Mouse (Mus musculus): ENCODE measurements at regions not wholly inside any gene's neighbourhood (a gene's known extent, or its start where the extent isn't known, plus 50 kb on each side); places are given as distances from the start of the nearest gene placed in this dataset.

DNA sequence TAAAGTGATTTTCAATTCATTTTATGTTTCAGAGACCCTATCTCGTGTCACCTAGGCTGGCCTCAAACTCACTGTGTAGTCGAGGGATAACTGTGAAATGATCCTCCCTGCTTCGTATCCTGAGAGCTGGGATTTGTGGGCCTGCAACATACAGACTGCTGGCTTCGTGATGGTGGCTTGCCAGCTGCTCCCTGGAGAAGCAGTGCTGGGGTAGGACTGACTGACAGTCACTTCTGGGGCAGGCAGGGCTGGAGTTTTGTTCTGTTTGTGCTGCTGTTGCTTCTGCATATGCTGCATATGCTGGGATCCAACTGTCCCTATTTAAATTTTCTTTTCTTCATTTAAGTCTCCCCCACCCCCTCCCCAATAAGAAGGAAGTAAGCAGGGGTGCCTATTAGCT is 1217.0 kb upstream of the A1bg start:
- no peaks in the 10 kb centered on the region for H3K27me3 ChIP-seq
- H3K4me1 ChIP-seq (replicated peaks): peaks cover 48% of the 10 kb centered on the region
- no peak overlapping the region for H3K4me2 ChIP-seq
- H3K9ac ChIP-seq: no peak overlapping the region
- no peaks in the 10 kb centered on the region for H3K36me3 ChIP-seq (replicated peaks)
- 65% methylated on average over 4 of the region's 4 CpGs for WGBS (ENCODE audit: insufficient replicate concordance)
- H3K27ac ChIP-seq (replicated peaks): peak overlapping the region; percentile 6; the same call in 1 of the 2 replicates
- no peaks in the 10 kb centered on the region for H3K9me3 ChIP-seq (replicated peaks)
- no peak overlapping the region for H3K4me3 ChIP-seq (replicated peaks)
- no peak for ATAC-seq (ENCODE audit: insufficient read depth)

GRCm38 (mm10) chr15:62139192-62139591 is 1216.4 kb upstream of the A1bg start:
- no peak overlapping the region for H3K9ac ChIP-seq
- H3K27me3 ChIP-seq: no peaks in the 10 kb centered on the region
- no peak for ATAC-seq (ENCODE audit: insufficient read depth)
- no peaks in the 10 kb centered on the region for H3K36me3 ChIP-seq (replicated peaks)
- H3K4me3 ChIP-seq (replicated peaks): no peak overlapping the region
- H3K4me2 ChIP-seq: no peak overlapping the region
- H3K9me3 ChIP-seq (replicated peaks): no peaks in the 10 kb centered on the region
- 56% methylated on average over 5 of the region's 5 CpGs for WGBS (ENCODE audit: insufficient replicate concordance)
- no peak overlapping the region for H3K27ac ChIP-seq (replicated peaks)
- peaks cover 54% of the 10 kb centered on the region for H3K4me1 ChIP-seq (replicated peaks)

DNA sequence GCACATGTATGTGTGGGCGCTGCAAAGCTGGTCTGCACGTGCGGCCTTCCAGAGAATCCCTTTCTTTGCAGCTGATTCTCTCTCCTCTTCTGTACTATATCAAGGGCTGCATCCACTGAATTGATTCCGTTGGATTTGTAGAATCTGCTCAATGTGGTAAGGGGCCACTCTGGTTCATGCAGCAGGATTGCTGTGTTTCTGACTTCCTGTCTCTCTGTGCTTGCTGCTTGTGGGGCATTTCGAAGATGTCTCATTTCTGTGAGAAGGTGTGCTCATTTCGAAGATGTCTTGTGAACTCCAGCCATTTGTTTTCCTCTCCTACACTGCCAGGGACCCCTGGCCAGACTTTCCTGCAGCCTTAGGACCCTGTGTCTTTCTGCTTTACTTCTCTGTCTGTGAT is 1215.9 kb upstream of the A1bg start:
- Histone ChIP-seq H3K4me3 (replicated peaks) (no peak overlapping the region), H3K27ac (replicated peaks) (no peak overlapping the region), H3K9me3 (replicated peaks) (no peaks in the 10 kb centered on the region), H3K4me2 (no peak overlapping the region), H3K9ac (no peak overlapping the region), H3K4me1 (replicated peaks) (peaks cover 59% of the 10 kb centered on the region), H3K36me3 (replicated peaks) (no peaks in the 10 kb centered on the region), H3K27me3 (no peaks in the 10 kb centered on the region)
- ATAC-seq (ENCODE audit: insufficient read depth): no peak
- 80% methylated on average over 6 of the region's 6 CpGs for WGBS (ENCODE audit: insufficient replicate concordance)

DNA sequence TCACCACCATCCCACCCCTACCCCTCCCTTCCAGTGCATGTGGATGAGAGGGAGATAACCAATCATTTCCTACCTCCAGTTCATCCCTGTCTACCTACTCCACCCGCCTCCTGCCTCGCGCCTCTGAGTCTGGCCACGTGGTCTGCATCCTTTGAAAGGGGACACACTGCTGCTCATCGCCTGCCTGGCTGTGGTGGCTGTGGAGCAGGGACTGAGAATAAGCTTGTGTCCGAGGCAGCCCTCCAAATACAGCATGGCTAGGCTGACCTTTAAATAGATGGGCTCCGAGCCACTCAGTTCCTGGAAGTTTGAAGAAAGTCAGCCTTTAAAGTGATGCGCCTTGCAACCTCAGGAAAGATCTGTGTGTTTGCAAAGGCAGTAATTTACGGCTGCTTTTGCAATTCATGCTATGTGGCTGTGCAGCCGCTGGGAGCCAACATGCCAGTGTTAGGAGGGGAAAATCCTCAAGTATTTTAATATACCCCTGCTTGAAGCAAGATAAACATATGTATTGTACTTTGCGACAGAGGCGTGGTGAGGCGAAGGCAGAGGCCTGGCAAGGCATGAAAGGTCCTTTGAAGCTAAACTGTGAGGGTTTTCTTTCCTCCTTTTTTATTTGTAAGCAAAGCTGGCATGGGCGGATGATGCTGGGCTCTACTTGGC is 1214.3 kb upstream of the A1bg start:
- Histone ChIP-seq H3K4me2 (no peak overlapping the region), H3K27me3 (no peaks in the 10 kb centered on the region), H3K27ac (replicated peaks) (no peak overlapping the region), H3K9me3 (replicated peaks) (no peaks in the 10 kb centered on the region), H3K4me3 (replicated peaks) (no peak overlapping the region), H3K9ac (no peak overlapping the region), H3K4me1 (replicated peaks) (peaks cover 72% of the 10 kb centered on the region), H3K36me3 (replicated peaks) (no peaks in the 10 kb centered on the region)
- WGBS (ENCODE audit: insufficient replicate concordance): 58% methylated on average over 14 of the region's 14 CpGs
- ATAC-seq (ENCODE audit: insufficient read depth): 0 out of 2 replicates have a peak, but pooled peaks have one; percentile 30

GRCm38 (mm10) chr15:62134835-62135234 is 1212.0 kb upstream of the A1bg start:
- Histone ChIP-seq H3K27me3 (no peaks in the 10 kb centered on the region), H3K4me3 (replicated peaks) (no peak overlapping the region), H3K9me3 (replicated peaks) (no peaks in the 10 kb centered on the region), H3K27ac (replicated peaks) (no peak overlapping the region; the same call in 1 of the 2 replicates), H3K9ac (no peak overlapping the region), H3K4me1 (replicated peaks) (peaks cover 77% of the 10 kb centered on the region), H3K36me3 (replicated peaks) (no peaks in the 10 kb centered on the region), H3K4me2 (no peak overlapping the region)
- no peak for ATAC-seq (ENCODE audit: insufficient read depth)
- 68% methylated on average over 8 of the region's 8 CpGs for WGBS (ENCODE audit: insufficient replicate concordance)

GRCm38 (mm10) chr15:62134308-62134707 is 1211.5 kb upstream of the A1bg start:
- ATAC-seq (ENCODE audit: insufficient read depth): peak; percentile 50; the same call in 1 of the 2 replicates
- peaks cover 79% of the 10 kb centered on the region for H3K4me1 ChIP-seq (replicated peaks)
- no peak overlapping the region for H3K4me3 ChIP-seq (replicated peaks)
- H3K27ac ChIP-seq (replicated peaks): no peak overlapping the region
- no peak overlapping the region for H3K9ac ChIP-seq
- H3K27me3 ChIP-seq: no peaks in the 10 kb centered on the region
- H3K36me3 ChIP-seq (replicated peaks): no peaks in the 10 kb centered on the region
- 43% methylated on average over 4 of the region's 4 CpGs for WGBS (ENCODE audit: insufficient replicate concordance)
- no peak overlapping the region for H3K4me2 ChIP-seq
- H3K9me3 ChIP-seq (replicated peaks): no peaks in the 10 kb centered on the region

GRCm38 (mm10) chr15:62132895-62133294 is 1210.1 kb upstream of the A1bg start:
- 55% methylated on average over 2 of the region's 2 CpGs for WGBS (ENCODE audit: insufficient replicate concordance)

DNA sequence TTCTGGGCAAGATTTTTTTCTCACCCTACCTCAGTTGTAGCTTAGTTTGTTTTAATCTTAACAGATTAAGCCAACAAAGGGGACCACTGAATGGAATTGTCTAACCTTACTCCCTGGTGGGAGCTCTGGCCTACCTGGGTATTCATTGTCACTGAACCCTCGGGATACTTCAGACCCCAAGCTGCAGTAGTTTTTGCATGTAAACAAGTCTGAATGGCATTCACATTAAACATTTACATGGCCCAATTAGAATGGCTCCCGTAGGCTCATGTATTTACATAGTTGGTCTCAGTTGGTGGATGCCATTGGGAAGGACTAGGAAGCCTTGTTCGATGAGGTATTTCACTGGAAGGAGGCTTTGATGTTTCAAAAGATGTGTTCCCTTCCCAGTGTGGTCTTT is 1208.9 kb upstream of the A1bg start:
- no peaks in the 10 kb centered on the region for H3K9me3 ChIP-seq (replicated peaks)
- no peak for ATAC-seq (ENCODE audit: insufficient read depth)
- 58% methylated on average over 3 of the region's 3 CpGs for whole genome bisulfite sequencing (ENCODE audit: insufficient replicate concordance)
- no peak overlapping the region for H3K9ac ChIP-seq
- no peaks in the 10 kb centered on the region for H3K36me3 ChIP-seq (replicated peaks)
- no peak overlapping the region for H3K27ac ChIP-seq (replicated peaks)
- no peak overlapping the region for H3K4me3 ChIP-seq (replicated peaks)
- H3K27me3 ChIP-seq: no peaks in the 10 kb centered on the region
- H3K4me1 ChIP-seq (replicated peaks): peaks cover 84% of the 10 kb centered on the region
- H3K4me2 ChIP-seq: no peak overlapping the region

More at GRCm38 (mm10) chr15:62132895-62133294, 1210.1 kb upstream of the A1bg start:
- no peak overlapping the region; the same call in 1 of the 2 replicates for H3K9ac ChIP-seq
- H3K4me2 ChIP-seq: no peak overlapping the region
- peaks cover 84% of the 10 kb centered on the region for H3K4me1 ChIP-seq (replicated peaks)
- ATAC-seq (ENCODE audit: insufficient read depth): no peak
- 0 out of 2 replicates have a peak overlapping the region, but pooled peaks have one; percentile 19 for H3K27ac ChIP-seq (replicated peaks)
- no peaks in the 10 kb centered on the region for H3K27me3 ChIP-seq
- H3K9me3 ChIP-seq (replicated peaks): no peaks in the 10 kb centered on the region
- H3K36me3 ChIP-seq (replicated peaks): no peaks in the 10 kb centered on the region
- no peak overlapping the region for H3K4me3 ChIP-seq (replicated peaks)

- peaks cover 81% of the 10 kb centered on the region for H3K4me1 ChIP-seq (replicated peaks)
Measured at GRCm38 (mm10) chr15:62130530-62130929, 1207.7 kb upstream of the A1bg start.

GRCm38 (mm10) chr15:62128546-62129212 is 1205.9 kb upstream of the A1bg start:
- Histone ChIP-seq H3K9me3 (replicated peaks) (no peaks in the 10 kb centered on the region), H3K27me3 (no peaks in the 10 kb centered on the region), H3K9ac (no peak overlapping the region), H3K36me3 (replicated peaks) (no peaks in the 10 kb centered on the region), H3K4me3 (replicated peaks) (no peak overlapping the region), H3K4me2 (no peak overlapping the region), H3K4me1 (replicated peaks) (peaks cover 72% of the 10 kb centered on the region), H3K27ac (replicated peaks) (0 out of 2 replicates have a peak overlapping the region, but pooled peaks have one; percentile 24)
- no peak for ATAC-seq (ENCODE audit: insufficient read depth)
- 60% methylated on average over 11 of the region's 11 CpGs for WGBS (ENCODE audit: insufficient replicate concordance)

More at GRCm38 (mm10) chr15:62130530-62130929, 1207.7 kb upstream of the A1bg start:
- Histone ChIP-seq H3K4me2 (no peak overlapping the region), H3K9ac (no peak overlapping the region), H3K4me3 (replicated peaks) (no peak overlapping the region), H3K9me3 (replicated peaks) (no peaks in the 10 kb centered on the region), H3K27me3 (no peaks in the 10 kb centered on the region), H3K36me3 (replicated peaks) (no peaks in the 10 kb centered on the region), H3K27ac (replicated peaks) (0 out of 2 replicates have a peak overlapping the region, but pooled peaks have one; percentile 19)
- ATAC-seq (ENCODE audit: insufficient read depth): no peak
- WGBS (ENCODE audit: insufficient replicate concordance): 74% methylated on average over 4 of the region's 4 CpGs

GRCm38 (mm10) chr15:62127602-62128158 is 1204.9 kb upstream of the A1bg start:
- no peaks in the 10 kb centered on the region for H3K36me3 ChIP-seq (replicated peaks)
- no peak overlapping the region for H3K9ac ChIP-seq
- ATAC-seq (ENCODE audit: insufficient read depth): no peak
- H3K27me3 ChIP-seq: no peaks in the 10 kb centered on the region
- peak overlapping the region; percentile 24; the same call in 1 of the 2 replicates for H3K27ac ChIP-seq (replicated peaks)
- no peak overlapping the region for H3K4me2 ChIP-seq
- WGBS (ENCODE audit: insufficient replicate concordance): 34% methylated on average over 11 of the region's 11 CpGs
- H3K4me1 ChIP-seq (replicated peaks): peaks cover 73% of the 10 kb centered on the region
- H3K9me3 ChIP-seq (replicated peaks): no peaks in the 10 kb centered on the region
- H3K4me3 ChIP-seq (replicated peaks): no peak overlapping the region
